Mouse (Mus musculus) heart, embryonic 15.5 days (tissue): ENCODE measurements around the gene Nsf. TPM values are rescaled to one million over a fixed set of nuclear protein-coding genes. Genes with fewer than 3 reads are reported as not detected.
A peak's percentile ranks its signal among the peaks of the same experiment; 100 is the strongest.

Experiments
- ATAC-seq: fragments of 200-750 bp; cut with Nextera tagmentation; replicated peaks from 2 replicates; pipeline ENCODE4 v1.8.0; 2017; ENCODE audit warnings: low read depth, moderate TSS enrichment; ENCODE audit not compliant: insufficient number of reproducible peaks, insufficient read depth, low FRiP score
- H3K27ac ChIP-seq: fragments of 300-500 bp; sonication (generic); 2 replicates; pipeline ENCODE4 v1.5.1; 2015; ENCODE audit warnings: mild to moderate bottlenecking, inconsistent platforms
- H3K27me3 ChIP-seq: fragments of 300-500 bp; sonication (generic); 2 replicates; pipeline ENCODE4 v1.6.1; 2015; ENCODE audit warnings: inconsistent platforms
- H3K36me3 ChIP-seq: fragments of 300-500 bp; sonication (generic); 2 replicates; pipeline ENCODE4 v1.6.1; 2015; ENCODE audit warnings: mild to moderate bottlenecking, inconsistent platforms
- H3K4me1 ChIP-seq: fragments of 300-500 bp; sonication (generic); replicated peaks from 2 replicates; pipeline ENCODE4 v1.6.1; 2015; ENCODE audit warnings: inconsistent platforms
- H3K4me2 ChIP-seq: fragments of 300-500 bp; sonication (generic); 2 replicates; pipeline ENCODE4 v1.6.1; 2015; ENCODE audit warnings: inconsistent platforms, mild to moderate bottlenecking, moderate library complexity
- H3K4me3 ChIP-seq: fragments of 300-500 bp; sonication (generic); 2 replicates; pipeline ENCODE4 v1.5.1; 2015; ENCODE audit warnings: mild to moderate bottlenecking, inconsistent platforms
- H3K9ac ChIP-seq: fragments of 300-500 bp; sonication (generic); 2 replicates; pipeline ENCODE4 v1.6.1; 2015; ENCODE audit warnings: mild to moderate bottlenecking, inconsistent platforms
- H3K9me3 ChIP-seq: fragments of 300-500 bp; sonication (generic); replicated peaks from 2 replicates; pipeline ENCODE4 v1.6.1; 2016; ENCODE audit warnings: inconsistent platforms
- WGBS: fragments of 180-500 bp; shearing (Covaris S2); methylation state at CpG from one replicate; pipeline ENCODE4 v1.1.7; 2015; ENCODE audit warnings: mixed read lengths; 5-methylcytosine and 5-hydroxymethylcytosine counted together
- polyA plus RNA-seq: library from polyadenylated mRNA; unstranded; fragments of >200 nt; fragmentation: Nextera tagmentation; extraction: Ambion mirVana; gene quantifications from 2 replicates; pipeline ENCODE4 v1.2.1, GENCODE M21; 2015

The Nsf gene
- polyA plus RNA-seq, 1 experiment from 2014 or later: 26.4 TPM

GRCm38 (mm10) chr11:103831766-103832165, 122.1 kb downstream of the Nsf start:
- Histone ChIP-seq H3K27ac (no peak overlapping the region), H3K27me3 (no peaks in the 10 kb centered on the region), H3K36me3 (peaks cover 3% of the 10 kb centered on the region; the same call in 1 of the 2 replicates), H3K4me1 (no peaks in the 10 kb centered on the region), H3K9ac (no peak overlapping the region), H3K4me2 (no peak overlapping the region), H3K4me3 (no peak overlapping the region), H3K9me3 (no peaks in the 10 kb centered on the region)
- ATAC-seq: no peak
- WGBS: 86% methylated on average over 3 of the region's 3 CpGs

DNA sequence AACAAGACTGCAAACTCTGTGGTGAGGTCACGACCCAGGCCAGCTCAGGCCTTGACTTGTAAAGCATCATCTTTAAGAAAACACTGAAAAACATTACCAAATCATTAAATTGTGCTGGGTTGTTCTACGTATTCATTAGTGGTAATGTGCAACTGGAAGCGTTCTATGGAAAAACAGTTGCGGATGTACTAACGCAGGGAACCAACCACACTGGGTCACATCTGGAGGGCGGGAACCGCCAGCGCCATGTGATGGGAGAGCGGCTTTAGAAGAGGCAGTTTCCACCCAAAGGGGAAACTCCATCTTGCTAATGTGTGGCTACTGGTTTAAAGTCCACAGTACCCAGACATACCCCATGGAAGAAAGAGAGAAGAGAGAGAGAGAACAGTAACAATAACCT, 123.4 kb downstream of the Nsf start:
- H3K4me2 ChIP-seq: no peak overlapping the region
- peaks cover 3% of the 10 kb centered on the region; the same call in 1 of the 2 replicates for H3K36me3 ChIP-seq
- H3K4me1 ChIP-seq: no peaks in the 10 kb centered on the region
- H3K4me3 ChIP-seq: no peak overlapping the region
- no peak overlapping the region for H3K27ac ChIP-seq
- no peak overlapping the region for H3K9ac ChIP-seq
- no peak for ATAC-seq
- H3K9me3 ChIP-seq: no peaks in the 10 kb centered on the region
- no peaks in the 10 kb centered on the region for H3K27me3 ChIP-seq
- 93% methylated on average over 9 of the region's 9 CpGs for WGBS

DNA sequence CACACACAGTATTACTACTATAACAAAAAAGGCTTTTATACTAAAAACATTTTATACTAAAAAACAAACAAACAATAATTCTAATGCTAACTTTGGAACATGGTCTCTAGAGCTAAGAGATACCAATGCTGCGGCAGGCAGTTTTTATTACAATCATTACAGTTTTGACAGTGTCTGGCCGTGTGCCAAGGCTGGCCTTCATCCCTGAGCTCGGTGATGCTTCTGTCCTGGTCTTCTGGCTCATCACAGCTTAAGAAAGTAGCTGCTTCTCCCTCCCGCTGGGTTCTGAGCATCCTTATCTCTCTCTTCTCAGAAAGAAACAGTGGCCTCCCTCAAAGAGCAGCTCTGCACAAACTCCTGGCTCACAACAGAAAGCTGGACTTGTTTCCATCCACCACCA, 123.9 kb downstream of the Nsf start:
- Histone ChIP-seq H3K4me2 (no peak overlapping the region), H3K36me3 (peaks cover 3% of the 10 kb centered on the region; the same call in 1 of the 2 replicates), H3K27me3 (no peaks in the 10 kb centered on the region), H3K4me3 (no peak overlapping the region), H3K27ac (no peak overlapping the region), H3K9ac (no peak overlapping the region), H3K4me1 (no peaks in the 10 kb centered on the region), H3K9me3 (no peaks in the 10 kb centered on the region)
- ATAC-seq: no peak
- 36% methylated on average over 4 of the region's 4 CpGs for whole genome bisulfite sequencing

GRCm38 (mm10) chr11:103828866-103829265, 125.0 kb downstream of the Nsf start:
- H3K4me3 ChIP-seq: no peak overlapping the region
- peaks cover 4% of the 10 kb centered on the region; the same call in 1 of the 2 replicates for H3K36me3 ChIP-seq
- H3K9ac ChIP-seq: no peak overlapping the region
- 83% methylated on average over 7 of the region's 7 CpGs for WGBS
- no peaks in the 10 kb centered on the region for H3K27me3 ChIP-seq
- ATAC-seq: no peak
- no peak overlapping the region for H3K27ac ChIP-seq
- no peaks in the 10 kb centered on the region for H3K4me1 ChIP-seq
- H3K9me3 ChIP-seq: no peaks in the 10 kb centered on the region
- H3K4me2 ChIP-seq: no peak overlapping the region

GRCm38 (mm10) chr11:103827201-103827600, 126.7 kb downstream of the Nsf start:
- H3K4me1 ChIP-seq: no peaks in the 10 kb centered on the region
- H3K4me2 ChIP-seq: no peak overlapping the region
- ATAC-seq: no peak
- no peak overlapping the region for H3K4me3 ChIP-seq
- H3K27ac ChIP-seq: no peak overlapping the region
- H3K36me3 ChIP-seq: peaks cover 18% of the 10 kb centered on the region; the same call in 1 of the 2 replicates
- no peak overlapping the region for H3K9ac ChIP-seq
- 94% methylated on average over 6 of the region's 6 CpGs for WGBS
- no peaks in the 10 kb centered on the region for H3K9me3 ChIP-seq
- H3K27me3 ChIP-seq: no peaks in the 10 kb centered on the region

GRCm38 (mm10) chr11:103816719-103817118, 137.1 kb downstream of the Nsf start:
- WGBS: 82% methylated on average over 8 of the region's 8 CpGs
- no peak overlapping the region for H3K4me3 ChIP-seq

DNA sequence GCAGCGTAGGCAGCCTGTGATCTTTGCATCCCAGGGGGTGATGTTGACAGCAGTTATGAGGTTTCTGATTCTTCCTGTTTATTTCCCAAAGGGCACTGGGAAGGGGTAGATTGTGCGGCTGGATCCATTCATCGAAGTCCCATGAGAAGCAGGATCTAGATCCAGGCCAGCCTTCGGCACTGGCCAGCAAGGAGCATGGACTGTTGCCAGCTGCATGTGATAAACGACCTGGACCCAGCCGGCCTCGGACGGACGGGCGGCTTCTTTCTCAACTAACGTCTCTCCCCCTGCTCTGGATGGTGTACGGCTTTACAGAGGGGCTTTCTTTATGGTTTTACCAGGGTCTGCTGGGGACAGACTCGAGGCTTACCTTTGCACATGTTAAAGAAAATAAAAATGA, 137.9 kb downstream of the Nsf start:
- Histone ChIP-seq H3K36me3 (no peaks in the 10 kb centered on the region), H3K4me1 (no peaks in the 10 kb centered on the region), H3K4me2 (no peak overlapping the region), H3K9me3 (no peaks in the 10 kb centered on the region), H3K27me3 (peaks cover 42% of the 10 kb centered on the region), H3K4me3 (no peak overlapping the region), H3K9ac (no peak overlapping the region), H3K27ac (no peak overlapping the region)
- ATAC-seq: no peak
- 46% methylated on average over 13 of the region's 13 CpGs for WGBS

More at GRCm38 (mm10) chr11:103816719-103817118, 137.1 kb downstream of the Nsf start:
- Histone ChIP-seq H3K9ac (no peak overlapping the region), H3K9me3 (no peaks in the 10 kb centered on the region), H3K27ac (no peak overlapping the region), H3K36me3 (no peaks in the 10 kb centered on the region), H3K4me2 (no peak overlapping the region), H3K27me3 (peaks cover 34% of the 10 kb centered on the region), H3K4me1 (no peaks in the 10 kb centered on the region)
- ATAC-seq: no peak

GRCm38 (mm10) chr11:103814808-103815207, 139.0 kb downstream of the Nsf start:
- Histone ChIP-seq H3K4me3 (no peak overlapping the region), H3K4me2 (no peak overlapping the region), H3K27ac (no peak overlapping the region), H3K4me1 (peaks cover 8% of the 10 kb centered on the region), H3K9ac (no peak overlapping the region), H3K9me3 (no peaks in the 10 kb centered on the region), H3K36me3 (no peaks in the 10 kb centered on the region), H3K27me3 (peaks cover 54% of the 10 kb centered on the region)
- no peak for ATAC-seq
- WGBS: 6% methylated on average over 3 of the region's 3 CpGs

- Histone ChIP-seq H3K4me1 (peaks cover 13% of the 10 kb centered on the region), H3K9me3 (no peaks in the 10 kb centered on the region), H3K27me3 (peaks cover 85% of the 10 kb centered on the region), H3K4me3 (no peak overlapping the region), H3K4me2 (no peak overlapping the region), H3K27ac (no peak overlapping the region), H3K36me3 (no peaks in the 10 kb centered on the region), H3K9ac (no peak overlapping the region)
- WGBS: 81% methylated on average over 25 of the region's 25 CpGs
- ATAC-seq: no peak
Observed at GRCm38 (mm10) chr11:103811246-103811645, 142.6 kb downstream of the Nsf start.

DNA sequence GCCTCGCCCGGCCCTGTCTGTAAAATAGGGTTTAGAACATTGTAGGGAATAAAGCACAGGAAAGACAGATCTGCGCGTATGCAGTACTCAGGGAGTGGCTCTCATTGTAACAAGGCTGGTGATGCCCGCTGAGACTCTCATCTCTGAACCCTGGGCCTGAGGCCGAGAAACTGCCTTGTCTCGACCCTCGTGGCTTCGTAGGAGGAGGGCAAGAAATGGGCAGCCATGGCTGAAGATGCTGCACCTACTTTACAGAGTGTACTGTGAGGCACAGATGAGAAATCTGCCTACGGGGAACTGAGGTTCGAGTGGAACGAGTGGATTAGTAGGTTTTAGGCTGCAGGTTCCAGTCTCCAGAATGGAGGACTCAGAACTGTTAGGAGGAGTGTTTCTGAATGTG, 143.2 kb downstream of the Nsf start:
- Histone ChIP-seq H3K27ac (no peak overlapping the region), H3K36me3 (no peaks in the 10 kb centered on the region), H3K4me3 (peak overlapping the region; percentile 60), H3K4me1 (peaks cover 13% of the 10 kb centered on the region), H3K4me2 (peak overlapping the region; percentile 99), H3K9me3 (no peaks in the 10 kb centered on the region), H3K9ac (no peak overlapping the region), H3K27me3 (peaks cover 89% of the 10 kb centered on the region)
- WGBS: 25% methylated on average over 12 of the region's 12 CpGs
- ATAC-seq: no peak

DNA sequence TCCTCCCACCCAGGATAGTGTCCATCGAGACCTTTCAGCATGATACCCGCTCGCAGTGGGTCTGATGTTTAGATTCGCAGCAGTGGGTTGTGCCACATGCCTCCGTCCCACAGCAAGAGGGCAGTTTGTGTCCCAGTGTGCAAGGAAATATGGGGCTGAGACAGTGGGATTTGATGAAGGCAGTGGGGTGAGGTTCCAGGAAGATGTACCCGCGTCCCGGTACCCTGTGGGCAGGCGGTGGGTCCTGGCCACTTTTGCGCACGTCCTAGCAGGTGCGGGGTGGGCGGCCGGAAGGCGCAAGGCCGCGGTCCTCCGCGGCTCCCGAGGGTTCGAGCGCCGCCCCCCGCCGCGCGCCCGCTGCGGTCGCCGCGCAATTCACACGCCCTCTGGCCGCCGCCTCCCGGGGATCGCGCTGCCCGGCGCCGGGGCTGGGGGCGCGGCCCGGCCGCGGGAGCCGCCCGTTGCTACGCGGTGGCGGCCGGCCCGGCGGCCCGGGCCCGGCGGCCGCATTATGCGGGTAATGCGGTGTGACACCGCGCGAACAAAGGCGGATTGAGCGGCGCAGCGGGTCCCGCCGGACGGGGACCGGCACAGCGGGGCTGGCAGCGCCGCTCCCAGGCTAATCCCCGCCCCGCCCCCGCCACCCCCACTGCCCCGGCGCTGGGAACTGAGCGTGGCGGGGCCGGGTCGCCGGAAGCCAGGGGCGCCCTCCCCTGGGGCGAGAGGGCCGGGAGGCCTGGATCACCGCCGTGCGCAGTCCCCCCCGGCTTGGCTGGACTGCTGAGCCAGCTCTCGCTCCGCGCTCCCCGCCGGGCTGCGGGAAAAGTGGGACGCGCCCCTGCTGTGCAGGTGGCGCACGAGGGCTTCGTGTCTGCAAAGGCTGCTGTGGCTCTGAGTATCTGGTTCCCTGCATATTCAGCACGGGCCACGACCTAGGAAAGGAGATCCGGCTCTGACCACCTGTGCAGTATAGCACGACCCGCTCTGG, 144.0 kb downstream of the Nsf start:
- H3K27ac ChIP-seq: no peak overlapping the region
- H3K9ac ChIP-seq: peak overlapping the region; percentile 52
- under 1% methylated on average over 106 of the region's 107 CpGs for WGBS
- H3K4me2 ChIP-seq: peak overlapping the region; percentile 99
- H3K27me3 ChIP-seq: peaks cover 89% of the 10 kb centered on the region
- ATAC-seq: peak; percentile 36
- no peaks in the 10 kb centered on the region for H3K36me3 ChIP-seq
- peaks cover 13% of the 10 kb centered on the region for H3K4me1 ChIP-seq
- H3K4me3 ChIP-seq: peak overlapping the region; percentile 60
- H3K9me3 ChIP-seq: no peaks in the 10 kb centered on the region
